Mouse (Mus musculus) cerebellum, adult 8-10 months (tissue): ENCODE results near the gene Ccdc183.

Experiments used
- DNase-seq: peaks from one replicate; pipeline ENCODE4 v3.0.0; 2022

Gene Ccdc183

DNA sequence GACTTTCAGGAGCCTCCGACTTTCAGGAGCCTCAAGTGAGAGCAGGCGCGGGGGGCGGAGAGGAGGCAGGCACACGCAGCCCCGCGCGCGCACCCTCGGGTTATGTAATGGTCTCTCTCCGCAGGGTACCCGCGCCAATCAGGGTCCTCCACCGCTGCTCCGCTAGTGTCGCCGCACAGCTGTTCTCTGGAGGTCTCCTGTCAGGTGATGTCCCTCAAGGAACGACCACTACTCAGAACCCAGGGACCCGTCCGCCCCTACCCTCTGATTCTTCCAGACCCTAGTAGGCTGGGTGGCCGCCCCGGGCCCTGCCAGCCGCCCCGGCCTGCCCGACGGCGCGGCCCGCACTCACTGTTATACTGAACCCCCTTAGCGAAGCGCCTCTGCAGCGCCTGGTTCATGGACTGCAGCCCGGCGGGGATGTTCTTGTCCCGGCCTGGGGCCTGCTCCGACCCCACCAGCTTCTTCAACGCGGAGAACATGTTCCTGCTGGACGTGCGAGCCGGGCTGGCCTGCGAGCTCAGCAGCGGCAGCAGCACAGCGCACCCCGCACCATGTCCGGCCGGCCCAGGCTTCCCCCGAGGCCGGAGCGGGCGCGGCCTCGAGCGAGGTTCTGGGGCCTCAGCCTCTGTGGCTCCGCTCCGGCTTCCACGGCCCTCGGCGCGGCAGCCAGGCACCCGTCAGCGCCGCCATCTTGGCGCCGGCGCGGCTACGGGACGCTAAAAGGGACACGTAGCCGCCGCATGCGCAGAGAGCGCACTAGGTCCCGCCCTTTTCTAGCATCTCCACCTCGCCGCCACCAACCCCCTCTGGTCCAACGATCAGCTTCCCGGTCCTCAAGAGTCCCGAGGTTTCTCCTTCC is 9.5 kb downstream of the Ccdc183 start, which contains the start of gene Rabl6:
Rabl6 (minus strand) TSS at position 761 of the 862 bp plus-strand sequence.
- peak; percentile 90 for DNase-seq

DNA sequence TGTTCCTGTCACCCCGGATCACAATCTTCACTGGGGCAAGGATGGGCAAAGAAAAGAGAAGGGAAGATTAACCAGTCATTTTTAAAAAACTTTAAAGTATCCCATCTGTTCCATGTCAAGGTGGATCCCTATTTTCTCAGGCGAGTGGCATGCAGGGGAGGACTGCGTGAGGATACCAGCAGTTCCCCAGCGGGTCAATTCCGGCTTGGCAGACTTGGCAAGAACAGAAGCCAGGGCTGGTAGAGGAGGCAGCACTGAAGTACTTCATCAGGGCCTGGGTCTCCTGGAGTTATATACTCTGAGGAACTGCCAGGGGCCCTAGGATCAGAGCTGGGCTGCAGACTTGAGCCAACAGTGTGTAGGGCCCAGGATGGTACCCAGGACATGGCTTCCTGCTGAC is 15.0 kb downstream of the Ccdc183 start:
- DNase-seq, result no peak

DNA sequence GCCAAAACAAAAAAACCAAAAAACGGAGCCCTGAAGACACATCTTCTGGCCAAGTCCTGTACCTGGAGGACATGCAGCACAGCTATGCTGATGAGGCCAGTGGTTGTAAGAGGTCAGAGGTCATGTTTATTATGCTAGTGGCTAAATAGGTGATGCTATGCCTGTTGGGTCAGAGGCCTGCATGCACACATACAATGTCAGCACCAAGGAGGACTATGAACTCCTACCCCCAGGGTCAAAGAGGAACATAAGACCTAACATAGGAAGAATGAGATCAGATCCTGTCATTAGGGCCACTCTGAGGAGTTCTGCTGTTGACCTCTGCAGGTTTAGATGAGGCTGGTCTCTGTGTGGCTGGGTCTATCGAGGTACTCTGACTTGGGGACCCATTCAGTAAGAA is 17.4 kb downstream of the Ccdc183 start:
- DNase-seq, result no peak

DNA sequence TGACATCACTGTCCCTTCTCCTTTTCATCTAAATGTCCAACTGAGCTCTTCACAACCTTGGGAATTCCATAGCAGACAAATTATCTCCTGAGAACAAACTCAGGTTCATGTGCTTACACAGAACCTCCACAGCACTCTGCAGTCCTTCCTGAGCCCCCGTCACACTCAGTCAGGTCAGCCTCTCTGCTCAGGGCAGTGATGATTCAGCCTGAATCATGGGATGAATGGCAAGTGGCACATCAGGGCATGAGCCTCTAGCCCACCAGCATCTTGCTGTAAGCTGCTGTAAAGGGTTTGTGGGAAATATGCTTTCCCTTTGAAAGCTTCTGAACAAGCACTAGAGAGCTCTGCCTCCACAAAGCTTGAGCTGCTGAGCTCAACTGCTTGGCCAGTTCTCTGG is 18.7 kb downstream of the Ccdc183 start:
- no peak for DNase-seq

DNA sequence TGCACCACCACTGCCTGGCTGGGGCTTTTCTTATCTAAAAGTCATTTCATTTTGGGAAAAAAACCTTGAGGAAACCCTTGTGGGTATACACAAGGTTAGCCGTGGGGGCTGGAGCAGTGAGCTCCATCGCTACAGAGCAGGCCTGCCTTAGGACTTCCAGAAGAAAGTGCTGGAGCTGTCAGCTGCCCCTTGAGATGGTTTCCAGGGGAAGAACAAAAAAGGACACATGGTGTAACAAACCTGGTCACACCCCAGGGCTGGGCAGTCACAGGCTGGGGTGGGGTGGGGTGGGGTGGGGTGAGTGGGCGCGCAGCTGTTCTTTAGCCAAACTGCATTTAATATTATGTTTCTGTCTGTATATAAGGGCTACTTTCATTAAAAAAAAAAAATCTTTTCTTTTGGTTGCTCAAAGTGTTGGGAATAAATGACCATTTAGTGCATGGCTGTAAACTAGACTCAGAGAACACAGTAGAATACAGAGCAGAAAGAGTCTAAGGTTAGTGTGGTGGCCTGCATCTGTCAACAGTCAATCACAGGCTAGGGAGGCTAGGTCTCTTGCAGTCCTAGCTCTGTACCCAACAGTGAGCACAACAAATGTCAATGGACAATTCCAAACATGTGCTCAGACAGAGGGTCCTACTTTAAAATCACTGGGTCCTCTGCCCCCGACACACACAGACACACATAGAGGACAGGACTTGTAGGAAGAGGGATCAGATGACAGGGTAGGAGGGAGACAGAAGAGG is 20.5 kb downstream of the Ccdc183 start:
- DNase-seq, result no peak

DNA sequence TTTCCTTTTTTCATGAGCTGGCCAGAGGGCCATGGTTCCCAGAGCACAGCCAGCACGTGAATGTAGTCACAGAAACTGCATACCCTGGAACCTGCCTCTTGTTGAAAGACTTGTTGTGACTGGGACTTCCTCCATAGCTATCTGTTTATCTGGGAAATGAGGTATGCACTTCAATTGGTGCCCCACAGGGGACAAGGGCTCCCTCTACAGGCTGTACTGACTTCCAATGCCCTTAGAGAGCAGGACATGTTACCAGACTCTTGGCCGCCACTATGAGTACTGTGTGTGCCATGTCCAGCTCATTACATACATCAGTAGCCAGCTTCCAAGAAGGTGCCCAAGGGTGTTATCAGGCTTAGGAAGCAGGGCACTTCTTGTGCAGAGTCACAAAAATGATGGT is 25.6 kb downstream of the Ccdc183 start:
- DNase-seq, result peak; percentile 53

DNA sequence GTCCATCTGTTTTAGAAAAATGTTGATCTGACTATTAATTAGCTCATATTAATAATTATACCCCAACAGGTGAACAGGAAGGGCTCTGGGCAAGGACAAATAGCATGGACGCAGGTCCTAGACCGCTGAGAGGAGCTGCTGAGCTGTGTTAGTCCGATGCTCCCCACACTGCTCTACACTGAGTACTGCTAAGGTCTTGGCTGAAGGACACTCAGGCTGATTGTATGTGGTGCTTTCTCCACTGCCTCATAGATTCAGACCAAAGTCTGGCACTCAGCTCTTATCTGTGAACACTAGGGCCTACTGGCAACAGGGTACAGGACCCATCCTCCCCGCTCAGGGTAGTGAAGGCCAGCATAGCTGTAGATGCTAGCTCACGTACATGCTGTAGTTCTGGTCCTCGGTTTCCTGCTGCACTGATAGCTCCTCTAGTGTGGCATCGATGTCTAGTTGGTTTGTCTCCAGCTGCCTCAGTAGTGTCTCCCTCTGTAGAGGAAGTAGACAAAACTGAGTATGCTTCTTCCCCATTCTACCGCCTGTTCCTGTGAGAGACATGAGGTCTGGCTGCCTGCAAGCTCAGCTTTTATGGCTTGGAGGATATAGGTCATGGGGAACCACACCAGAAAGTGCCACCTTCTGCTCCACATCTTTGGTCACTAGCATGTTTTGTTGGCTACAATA is 29.1 kb downstream of the Ccdc183 start:
- no peak for DNase-seq

DNA sequence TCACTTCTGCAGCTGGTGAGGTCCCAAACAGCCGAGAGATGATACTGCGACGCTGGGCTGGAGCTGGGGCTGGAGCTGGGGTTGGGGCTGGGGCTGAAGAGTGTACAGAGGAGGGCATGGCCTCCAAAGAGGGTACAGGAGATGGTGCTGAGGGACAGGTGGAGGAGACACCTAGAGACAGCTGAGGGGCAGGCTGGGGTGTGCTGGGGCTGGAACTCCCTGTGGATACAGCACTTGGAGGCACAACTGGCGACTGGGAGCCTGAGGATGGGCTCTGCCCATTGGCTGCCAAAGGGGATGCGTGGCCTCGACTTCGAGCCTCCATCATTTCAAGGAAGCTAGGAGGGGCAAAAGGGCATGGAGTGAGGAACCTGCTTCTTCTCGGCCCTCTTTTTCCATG is 30.2 kb downstream of the Ccdc183 start:
- DNase-seq, result no peak

DNA sequence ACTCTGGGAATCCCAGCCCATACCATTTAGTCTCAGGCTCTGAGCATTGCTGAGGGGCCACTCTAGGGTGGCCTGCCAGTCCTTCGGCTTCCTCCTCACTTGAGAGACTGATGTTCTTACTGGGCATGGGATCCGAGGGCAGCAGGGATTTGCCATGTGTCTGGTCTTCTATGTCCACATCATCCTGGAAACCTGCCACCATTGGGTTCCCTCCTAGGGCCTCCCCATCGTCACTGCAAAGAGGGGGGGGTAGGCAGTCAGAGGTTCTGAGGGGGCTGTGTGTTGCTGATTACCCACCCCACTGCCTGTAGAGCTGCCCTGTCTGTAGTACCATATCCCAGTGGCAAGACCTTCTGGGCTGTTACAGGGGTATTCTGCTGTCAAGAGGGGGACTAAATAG is 31.9 kb downstream of the Ccdc183 start:
- peak; percentile 37 for DNase-seq

DNA sequence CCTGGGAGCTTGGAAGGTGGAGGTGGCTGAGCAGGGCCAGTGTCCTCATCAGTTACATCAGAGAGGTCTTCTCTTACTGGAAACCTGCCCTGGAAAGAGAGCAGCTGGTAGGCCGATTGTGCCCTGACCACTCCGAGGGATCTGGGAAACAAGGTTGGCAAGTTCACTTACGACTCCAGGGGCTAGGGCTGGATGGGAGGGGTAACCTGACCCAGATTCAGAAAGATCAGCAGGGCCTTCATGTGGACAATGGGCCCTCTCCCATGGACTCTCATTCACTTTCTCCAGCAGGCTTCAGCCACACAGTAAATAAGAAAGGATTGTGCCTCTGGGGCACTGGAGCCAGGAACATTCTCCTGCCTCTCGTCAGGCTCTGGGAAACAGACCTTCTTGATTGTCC is 32.6 kb downstream of the Ccdc183 start:
- peak; percentile 32 for DNase-seq

DNA sequence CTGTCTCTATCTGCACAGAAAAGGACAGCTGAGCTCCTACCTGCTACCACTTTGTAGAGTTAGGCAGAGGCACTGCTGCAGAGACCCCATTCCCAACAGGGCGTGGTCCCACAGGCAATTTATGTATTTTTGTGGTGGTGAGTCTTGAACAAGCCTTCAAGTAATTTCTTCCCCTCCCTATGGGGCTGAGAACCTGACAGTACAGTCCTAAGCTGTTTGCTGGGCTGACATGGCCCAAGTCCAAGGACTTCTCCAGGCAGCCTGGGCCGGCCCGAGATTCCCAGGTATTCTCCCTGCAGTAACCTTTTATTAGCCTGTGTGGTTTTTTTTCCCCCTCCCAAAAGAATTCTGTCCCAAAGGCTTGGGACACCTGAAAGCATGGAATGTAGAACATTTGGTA is 33.3 kb downstream of the Ccdc183 start:
- peak; percentile 53 for DNase-seq

DNA sequence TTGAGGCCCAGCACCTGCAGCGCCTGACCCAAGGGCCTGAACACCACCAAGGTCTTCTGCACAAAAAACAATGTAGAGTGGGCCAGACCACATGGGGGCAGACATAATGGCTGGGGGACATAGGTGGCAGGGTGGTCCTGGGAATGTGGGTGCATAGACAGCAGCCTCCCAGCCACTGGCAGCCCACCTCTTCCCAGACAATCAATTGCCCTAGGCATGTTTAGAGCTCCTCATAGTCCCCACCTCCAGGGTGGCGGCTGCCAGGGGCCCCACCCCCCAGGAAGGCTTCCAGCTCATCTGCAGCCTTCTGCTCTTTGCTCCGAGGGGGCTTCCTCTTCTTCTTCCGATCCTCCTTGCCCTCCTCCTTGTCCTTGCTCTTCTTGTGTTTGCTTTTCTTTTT is 33.9 kb downstream of the Ccdc183 start:
- peak; percentile 42 for DNase-seq

DNA sequence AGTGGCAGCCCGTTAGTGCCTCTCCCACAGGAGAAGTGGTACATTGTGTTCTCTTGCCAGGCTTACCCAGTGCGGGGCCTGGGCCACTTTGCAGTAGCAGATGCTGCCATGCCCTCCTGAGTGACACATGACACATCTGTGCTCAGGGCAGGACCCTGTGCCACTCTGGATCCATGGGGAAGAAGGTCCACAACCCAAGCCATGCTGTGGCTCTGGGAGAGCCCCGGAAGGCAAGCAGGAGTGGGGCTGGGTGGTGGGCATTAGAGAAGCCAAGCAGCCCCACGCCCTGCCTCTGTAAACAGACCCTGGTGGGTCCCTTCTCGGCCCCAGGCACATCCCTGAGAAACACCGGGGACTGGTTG is 34.4 kb downstream of the Ccdc183 start:
- DNase-seq, result peak; percentile 51

DNA sequence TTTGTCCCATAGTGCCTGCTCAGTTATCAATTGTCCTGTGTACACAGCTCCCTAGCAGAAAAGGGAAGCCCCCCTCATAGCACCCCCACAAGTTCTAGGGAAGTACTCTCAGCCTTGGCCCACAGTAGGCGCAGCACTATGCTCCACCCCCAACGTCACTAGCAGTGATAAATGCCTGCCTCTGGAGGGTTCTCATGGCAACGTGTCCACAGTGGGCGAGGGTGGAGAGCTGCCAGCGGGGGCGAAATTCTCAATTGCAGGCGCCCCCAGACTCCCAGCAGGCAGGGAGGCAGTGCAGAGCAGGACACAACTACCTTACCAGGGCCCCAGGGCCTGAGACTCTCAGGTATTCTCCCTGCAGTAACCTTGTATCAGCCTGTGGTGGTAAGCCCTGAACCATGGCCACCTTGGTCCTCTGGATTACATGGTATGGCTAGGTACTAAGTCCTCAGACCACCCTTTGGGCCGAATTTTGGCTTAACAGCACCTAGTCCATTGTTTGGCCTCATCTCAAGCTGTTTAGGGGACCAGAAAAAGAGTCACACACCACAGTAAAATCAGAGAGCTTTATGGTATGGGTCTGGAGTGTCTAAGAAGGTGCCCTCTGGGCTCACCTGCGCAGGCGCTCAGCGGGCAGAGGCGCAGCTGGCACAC is 34.9 kb downstream of the Ccdc183 start:
- peak; percentile 68 for DNase-seq

DNA sequence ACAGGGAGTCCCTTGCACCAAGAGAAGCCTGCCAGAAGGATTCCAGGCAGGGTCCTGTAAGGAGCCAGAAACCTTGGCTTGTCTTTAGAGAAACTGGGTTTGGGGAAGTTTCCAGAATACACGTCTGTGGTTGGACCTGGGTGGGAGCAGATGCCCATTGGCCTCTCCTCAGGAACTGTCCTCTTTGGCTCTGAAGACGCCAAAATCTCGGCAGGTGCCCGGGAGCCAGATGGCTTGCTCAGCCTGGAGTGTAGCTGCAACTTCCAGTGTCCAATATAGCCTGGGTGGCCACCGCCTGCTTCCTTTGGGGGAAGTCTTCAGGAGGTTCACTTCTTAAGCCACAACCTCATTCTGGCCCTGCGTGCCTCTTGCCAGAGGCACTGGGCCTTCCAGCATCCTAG is 35.6 kb downstream of the Ccdc183 start:
- DNase-seq, result peak; percentile 89

DNA sequence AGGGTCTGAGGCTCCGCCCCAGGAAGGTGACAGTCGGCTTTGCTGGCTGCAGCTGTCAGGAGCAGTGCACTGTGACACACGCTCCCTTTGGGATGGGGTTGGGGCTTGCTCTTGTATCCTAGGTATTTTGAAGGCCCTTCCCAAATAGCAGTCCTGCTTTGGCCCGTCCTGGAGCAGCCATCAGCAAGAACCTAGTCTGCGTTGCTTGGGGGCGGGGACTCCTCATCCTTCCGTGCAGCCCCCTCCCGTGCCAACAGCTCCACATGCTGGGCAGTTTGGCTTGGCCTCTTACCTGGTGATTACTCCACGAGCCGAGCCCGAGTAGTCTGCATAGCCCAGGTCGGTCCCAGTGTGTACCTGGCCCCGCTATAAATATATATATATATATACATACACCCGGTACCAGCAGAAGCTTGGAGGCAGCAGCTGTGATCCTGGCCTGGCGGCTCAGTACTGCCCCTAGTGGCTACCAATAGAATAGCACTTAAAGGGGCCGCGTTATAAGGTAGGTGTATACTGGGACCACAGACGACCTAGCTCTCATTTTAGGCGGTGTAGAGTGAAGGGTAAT is 36.1 kb downstream of the Ccdc183 start, which contains the start of gene Ajm1:
Ajm1 (minus strand) TSS at position 464 of the 571 bp plus-strand sequence.
- DNase-seq, result peak; percentile 86

DNA sequence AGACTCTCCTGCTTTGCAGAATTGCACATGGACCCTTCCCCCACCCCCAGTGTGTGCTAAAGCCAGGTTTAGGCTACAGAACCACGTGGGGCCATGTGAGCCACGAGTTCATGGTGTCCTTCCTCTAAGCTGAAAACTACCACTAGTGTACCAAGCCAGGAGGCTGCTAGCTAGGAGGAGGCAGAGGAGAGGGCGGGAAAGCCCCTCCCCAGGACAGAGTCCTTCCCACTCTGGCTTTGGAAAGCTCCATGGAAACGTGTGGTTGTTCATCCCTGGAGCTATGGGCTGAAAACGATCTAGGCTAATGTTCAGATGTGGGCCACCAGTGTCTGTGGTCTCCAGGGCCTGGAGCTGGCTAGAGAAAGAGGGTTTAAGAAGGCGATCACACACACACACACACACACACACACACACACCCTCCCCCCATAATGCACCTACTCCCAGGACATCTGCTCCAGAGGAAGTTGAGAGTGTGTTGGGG is 36.8 kb downstream of the Ccdc183 start:
- DNase-seq, result peak; percentile 52

DNA sequence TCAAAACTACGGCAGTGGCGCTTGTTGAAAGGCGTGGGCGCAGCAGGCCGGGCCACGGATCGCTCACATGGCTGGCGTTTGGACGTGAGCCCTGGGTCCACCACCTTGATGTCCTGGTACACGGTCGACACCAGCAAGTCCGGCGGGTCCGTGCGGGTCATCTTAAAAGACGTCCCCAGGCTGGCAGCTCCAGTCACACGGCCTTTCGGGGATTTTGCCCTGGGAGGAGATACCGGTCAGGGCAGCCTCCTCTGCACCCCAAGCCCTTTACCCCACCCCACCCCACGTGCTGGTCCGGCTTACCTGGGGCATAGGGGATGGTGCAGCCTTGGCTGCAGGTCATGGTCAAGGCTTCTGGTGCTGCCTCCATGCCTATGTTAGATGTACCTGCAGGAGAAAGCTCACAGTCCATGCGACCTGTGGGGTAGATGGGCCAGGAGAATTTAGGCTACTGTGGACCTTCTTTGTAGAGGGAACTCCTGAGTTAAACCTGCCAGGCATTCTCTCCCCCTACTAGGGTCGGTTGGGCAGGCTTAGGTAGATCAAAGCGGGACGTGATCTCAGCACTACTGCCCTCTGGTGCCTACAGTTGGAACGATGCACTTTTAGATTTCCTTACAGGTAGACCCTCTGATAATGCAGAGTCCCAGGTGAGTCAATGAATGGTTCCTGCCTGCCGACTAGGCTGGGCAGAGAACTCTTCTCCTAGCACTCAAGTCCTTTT is 37.6 kb downstream of the Ccdc183 start:
- peak; percentile 84 for DNase-seq

DNA sequence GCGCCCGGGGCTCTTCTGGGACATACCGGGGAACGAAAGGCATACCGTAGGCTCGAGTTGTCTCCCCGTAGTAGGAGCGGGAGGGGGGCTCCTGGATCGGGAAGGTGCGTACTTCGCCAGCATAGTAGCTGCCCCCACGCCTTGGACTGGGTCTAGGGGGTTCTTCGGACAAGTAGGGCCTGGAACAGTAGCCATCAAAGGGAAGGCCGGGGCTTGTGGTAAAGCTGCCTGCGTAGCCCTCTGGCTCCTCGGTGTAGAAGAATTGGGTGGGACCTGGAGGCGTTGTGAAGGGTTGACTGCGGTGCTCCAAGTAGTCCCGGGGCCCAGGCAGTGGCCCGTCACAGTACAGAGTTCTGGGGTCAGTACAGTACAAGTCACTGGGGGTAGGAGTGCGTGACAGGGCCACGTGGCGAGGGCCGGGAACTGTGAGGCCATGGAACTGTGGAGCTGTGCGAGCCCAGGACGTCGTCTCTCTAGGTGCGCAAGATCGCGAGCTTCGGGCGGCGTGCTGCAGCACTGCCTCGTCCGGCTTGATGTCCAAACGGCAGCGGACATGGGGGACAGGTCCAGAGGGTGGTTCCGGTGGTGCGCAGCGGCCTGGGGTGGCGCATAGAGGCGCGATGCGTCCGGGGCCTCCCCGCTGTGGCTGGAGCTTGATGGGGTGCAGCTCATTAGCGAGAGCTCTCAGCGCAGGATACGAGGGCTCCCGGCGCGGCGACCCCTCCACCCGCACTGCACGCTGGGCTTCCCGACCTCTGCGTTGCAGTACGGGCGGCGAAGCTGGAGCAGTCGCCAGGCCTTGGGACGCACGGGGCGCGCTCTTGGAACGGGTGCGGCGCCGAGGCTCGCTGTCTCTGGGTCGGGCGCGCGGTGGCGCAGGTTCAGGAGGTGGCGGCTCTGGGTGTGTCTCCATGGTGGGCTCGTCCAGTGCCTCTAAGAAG is 38.4 kb downstream of the Ccdc183 start:
- peak; percentile 66 for DNase-seq

DNA sequence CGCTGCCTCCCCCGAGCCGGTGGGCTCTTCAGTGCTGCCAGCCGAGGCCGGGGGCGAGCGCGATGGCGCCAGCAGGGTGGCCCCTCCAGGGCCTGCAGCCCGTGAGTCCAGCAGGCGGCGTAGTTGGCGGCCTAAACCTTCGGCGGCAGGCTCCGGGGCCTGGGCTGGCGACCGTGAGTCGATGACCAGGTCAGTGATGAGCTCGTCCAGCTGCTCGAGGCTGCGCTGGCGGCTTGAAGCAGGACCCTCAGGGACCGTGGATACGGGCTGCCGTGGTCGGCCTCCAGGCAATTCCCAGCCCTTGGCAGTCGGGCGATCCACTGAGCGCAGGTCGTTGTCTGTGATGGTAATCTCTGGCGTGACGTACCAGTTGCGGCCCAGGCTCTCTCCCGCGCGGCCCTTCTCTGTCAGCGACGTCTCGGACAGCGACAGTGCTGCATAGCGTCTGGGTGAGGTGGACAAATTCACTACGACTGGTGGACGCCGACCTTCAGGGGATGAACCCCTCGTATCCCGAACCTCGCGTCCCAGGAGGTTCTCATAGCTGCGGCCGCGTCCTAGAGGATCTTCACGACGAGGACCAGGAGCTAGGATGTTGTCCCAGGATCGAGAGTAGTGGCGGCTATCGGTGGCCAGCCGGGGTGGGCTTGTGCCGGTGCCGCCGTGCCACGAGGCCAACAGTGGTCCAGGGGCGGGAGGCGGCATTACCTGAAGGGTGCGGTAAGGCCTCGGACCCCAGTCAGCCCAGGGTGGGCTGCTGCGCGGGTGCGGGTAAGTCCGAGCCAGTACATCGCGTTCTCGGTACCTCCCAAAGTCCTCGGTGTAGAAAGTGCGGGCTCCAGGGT is 39.3 kb downstream of the Ccdc183 start:
- DNase-seq, result peak; percentile 60
